Mouse (Mus musculus): ENCODE measurements around the gene Ly9. TPM values are rescaled to one million over a fixed set of nuclear protein-coding genes. Genes with fewer than 3 reads are reported as not detected.
A peak's percentile ranks its signal among the peaks of the same experiment; 100 is the strongest.

Gene Ly9
- polyA plus RNA-seq, 1 experiment from 2014 or later, result 0.31 TPM

GRCm38 (mm10) chr1:171566777-171567176, 40.4 kb downstream of the Ly9 start:
- Histone ChIP-seq H3K27ac (replicated peaks; ENCODE audit: low read depth, low read length) (no peak overlapping the region), H3K27me3 (replicated peaks; ENCODE audit: control insufficient read depth, insufficient read depth, low read length) (no peaks in the 10 kb centered on the region), H3K4me2 (ENCODE audit: low read depth, low read length) (no peak overlapping the region), H3K9me3 (ENCODE audit: control insufficient read depth, low read length) (no peaks in the 10 kb centered on the region), H3K36me3 (ENCODE audit: control insufficient read depth, insufficient read depth, low read length) (no peaks in the 10 kb centered on the region), H3K4me3 (ENCODE audit: low read depth, low read length) (no peak overlapping the region), H3K9ac (ENCODE audit: low read depth, low read length) (no peak overlapping the region), H3K4me1 (ENCODE audit: control insufficient read depth, insufficient read depth, low read length) (no peaks in the 10 kb centered on the region)
- peak; percentile 57 for DNase-seq (ENCODE audit: low spot score)
- 27% methylated on average over 8 of the region's 8 CpGs for WGBS
- no peak for ATAC-seq (ENCODE audit: low read depth)

- WGBS, result 66% methylated on average over 4 of the region's 4 CpGs
- Histone ChIP-seq H3K9me3 (ENCODE audit: control insufficient read depth, low read length) (no peaks in the 10 kb centered on the region), H3K27me3 (replicated peaks; ENCODE audit: control insufficient read depth, insufficient read depth, low read length) (no peaks in the 10 kb centered on the region), H3K27ac (replicated peaks; ENCODE audit: low read depth, low read length) (no peak overlapping the region), H3K4me2 (ENCODE audit: low read depth, low read length) (no peak overlapping the region), H3K9ac (ENCODE audit: low read depth, low read length) (no peak overlapping the region), H3K36me3 (ENCODE audit: control insufficient read depth, insufficient read depth, low read length) (no peaks in the 10 kb centered on the region), H3K4me3 (ENCODE audit: low read depth, low read length) (no peak overlapping the region), H3K4me1 (ENCODE audit: control insufficient read depth, insufficient read depth, low read length) (no peaks in the 10 kb centered on the region)
- no peak for DNase-seq (ENCODE audit: low spot score)
- no peak for ATAC-seq (ENCODE audit: low read depth)
Measured at GRCm38 (mm10) chr1:171565888-171566287, 41.3 kb downstream of the Ly9 start.

GRCm38 (mm10) chr1:171564247-171564646, 43.0 kb downstream of the Ly9 start:
- Histone ChIP-seq H3K9me3 (ENCODE audit: control insufficient read depth, low read length) (no peaks in the 10 kb centered on the region), H3K27ac (replicated peaks; ENCODE audit: low read depth, low read length) (no peak overlapping the region), H3K9ac (ENCODE audit: low read depth, low read length) (no peak overlapping the region), H3K36me3 (ENCODE audit: control insufficient read depth, insufficient read depth, low read length) (no peaks in the 10 kb centered on the region), H3K27me3 (replicated peaks; ENCODE audit: control insufficient read depth, insufficient read depth, low read length) (no peaks in the 10 kb centered on the region), H3K4me1 (ENCODE audit: control insufficient read depth, insufficient read depth, low read length) (no peaks in the 10 kb centered on the region), H3K4me2 (ENCODE audit: low read depth, low read length) (no peak overlapping the region), H3K4me3 (ENCODE audit: low read depth, low read length) (no peak overlapping the region)
- ATAC-seq (ENCODE audit: low read depth) (no peak), DNase-seq (ENCODE audit: low spot score) (peak; percentile 26)
- WGBS, result 59% methylated on average over 3 of the region's 3 CpGs

GRCm38 (mm10) chr1:171563042-171563441, 44.2 kb downstream of the Ly9 start:
- H3K4me2 ChIP-seq (ENCODE audit: low read depth, low read length), result no peak overlapping the region
- DNase-seq (ENCODE audit: low spot score) (no peak), ATAC-seq (ENCODE audit: low read depth) (no peak)
- no peaks in the 10 kb centered on the region for H3K36me3 ChIP-seq (ENCODE audit: control insufficient read depth, insufficient read depth, low read length)
- H3K27ac ChIP-seq (replicated peaks; ENCODE audit: low read depth, low read length), result no peak overlapping the region
- no peaks in the 10 kb centered on the region for H3K27me3 ChIP-seq (replicated peaks; ENCODE audit: control insufficient read depth, insufficient read depth, low read length)
- H3K9ac ChIP-seq (ENCODE audit: low read depth, low read length), result no peak overlapping the region
- WGBS, result 83% methylated on average over 2 of the region's 2 CpGs
- no peaks in the 10 kb centered on the region for H3K9me3 ChIP-seq (ENCODE audit: control insufficient read depth, low read length)
- H3K4me1 ChIP-seq (ENCODE audit: control insufficient read depth, insufficient read depth, low read length), result no peaks in the 10 kb centered on the region
- no peak overlapping the region for H3K4me3 ChIP-seq (ENCODE audit: low read depth, low read length)

GRCm38 (mm10) chr1:171561639-171562225, 45.5 kb downstream of the Ly9 start:
- Histone ChIP-seq H3K9ac (ENCODE audit: low read depth, low read length) (no peak overlapping the region), H3K9me3 (ENCODE audit: control insufficient read depth, low read length) (no peaks in the 10 kb centered on the region), H3K4me2 (ENCODE audit: low read depth, low read length) (no peak overlapping the region), H3K4me1 (ENCODE audit: control insufficient read depth, insufficient read depth, low read length) (no peaks in the 10 kb centered on the region), H3K27me3 (replicated peaks; ENCODE audit: control insufficient read depth, insufficient read depth, low read length) (no peaks in the 10 kb centered on the region), H3K4me3 (ENCODE audit: low read depth, low read length) (no peak overlapping the region), H3K27ac (replicated peaks; ENCODE audit: low read depth, low read length) (no peak overlapping the region), H3K36me3 (ENCODE audit: control insufficient read depth, insufficient read depth, low read length) (no peaks in the 10 kb centered on the region)
- 78% methylated on average over 6 of the region's 11 CpGs for WGBS
- ATAC-seq (ENCODE audit: low read depth), result no peak
- DNase-seq (ENCODE audit: low spot score), result no peak

- no peak overlapping the region for H3K4me2 ChIP-seq (ENCODE audit: low read depth, low read length)
- H3K9ac ChIP-seq (ENCODE audit: low read depth, low read length), result no peak overlapping the region
- no peaks in the 10 kb centered on the region for H3K4me1 ChIP-seq (ENCODE audit: control insufficient read depth, insufficient read depth, low read length)
- 100% methylated on average over 1 of the region's 1 CpGs for WGBS
- H3K27me3 ChIP-seq (replicated peaks; ENCODE audit: control insufficient read depth, insufficient read depth, low read length), result no peaks in the 10 kb centered on the region
- no peaks in the 10 kb centered on the region for H3K9me3 ChIP-seq (ENCODE audit: control insufficient read depth, low read length)
- no peak overlapping the region for H3K27ac ChIP-seq (replicated peaks; ENCODE audit: low read depth, low read length)
- no peaks in the 10 kb centered on the region for H3K36me3 ChIP-seq (ENCODE audit: control insufficient read depth, insufficient read depth, low read length)
- no peak for ATAC-seq (ENCODE audit: low read depth)
- DNase-seq (ENCODE audit: low spot score), result peak; percentile 10
- no peak overlapping the region for H3K4me3 ChIP-seq (ENCODE audit: low read depth, low read length)
Measured at GRCm38 (mm10) chr1:171561200-171561599, 46.0 kb downstream of the Ly9 start.

- WGBS, result 71% methylated on average over 2 of the region's 2 CpGs
- no peak overlapping the region for H3K27ac ChIP-seq (replicated peaks; ENCODE audit: low read depth, low read length)
Measured at GRCm38 (mm10) chr1:171560262-171560661, 46.9 kb downstream of the Ly9 start.

GRCm38 (mm10) chr1:171558898-171559297, 48.3 kb downstream of the Ly9 start, which contains the start of gene Cd244a:
Cd244a (plus strand) TSS chr1:171559193.
- no peaks in the 10 kb centered on the region for H3K4me1 ChIP-seq (ENCODE audit: control insufficient read depth, insufficient read depth, low read length)
- H3K27me3 ChIP-seq (replicated peaks; ENCODE audit: control insufficient read depth, insufficient read depth, low read length), result no peaks in the 10 kb centered on the region
- no peak within 1 kb of the TSS for H3K4me2 ChIP-seq (ENCODE audit: low read depth, low read length)
- no peak for DNase-seq (ENCODE audit: low spot score)
- 77% methylated on average over 4 of the region's 4 CpGs for WGBS
- ATAC-seq (ENCODE audit: low read depth), result no peak
- no peak within 1 kb of the TSS for H3K9ac ChIP-seq (ENCODE audit: low read depth, low read length)
- no peak within 1 kb of the TSS for H3K4me3 ChIP-seq (ENCODE audit: low read depth, low read length)
- no peak within 1 kb of the TSS for H3K27ac ChIP-seq (replicated peaks; ENCODE audit: low read depth, low read length)
- H3K9me3 ChIP-seq (ENCODE audit: control insufficient read depth, low read length), result no peaks in the 10 kb centered on the region
- no peaks in the 10 kb centered on the region for H3K36me3 ChIP-seq (ENCODE audit: control insufficient read depth, insufficient read depth, low read length)

More at GRCm38 (mm10) chr1:171560262-171560661, 46.9 kb downstream of the Ly9 start:
- Histone ChIP-seq H3K4me1 (ENCODE audit: control insufficient read depth, insufficient read depth, low read length) (no peaks in the 10 kb centered on the region), H3K9me3 (ENCODE audit: control insufficient read depth, low read length) (no peaks in the 10 kb centered on the region), H3K9ac (ENCODE audit: low read depth, low read length) (no peak overlapping the region), H3K36me3 (ENCODE audit: control insufficient read depth, insufficient read depth, low read length) (no peaks in the 10 kb centered on the region), H3K4me2 (ENCODE audit: low read depth, low read length) (no peak overlapping the region), H3K4me3 (ENCODE audit: low read depth, low read length) (no peak overlapping the region), H3K27me3 (replicated peaks; ENCODE audit: control insufficient read depth, insufficient read depth, low read length) (no peaks in the 10 kb centered on the region)
- ATAC-seq (ENCODE audit: low read depth) (no peak), DNase-seq (ENCODE audit: low spot score) (no peak)

- H3K4me1 ChIP-seq (ENCODE audit: control insufficient read depth, insufficient read depth, low read length), result no peaks in the 10 kb centered on the region
Measured at GRCm38 (mm10) chr1:171558407-171558806, 48.8 kb downstream of the Ly9 start.

More at GRCm38 (mm10) chr1:171558407-171558806, 48.8 kb downstream of the Ly9 start:
- Histone ChIP-seq H3K4me2 (ENCODE audit: low read depth, low read length) (no peak overlapping the region), H3K4me3 (ENCODE audit: low read depth, low read length) (no peak overlapping the region), H3K27ac (replicated peaks; ENCODE audit: low read depth, low read length) (no peak overlapping the region), H3K36me3 (ENCODE audit: control insufficient read depth, insufficient read depth, low read length) (no peaks in the 10 kb centered on the region), H3K9me3 (ENCODE audit: control insufficient read depth, low read length) (no peaks in the 10 kb centered on the region), H3K27me3 (replicated peaks; ENCODE audit: control insufficient read depth, insufficient read depth, low read length) (no peaks in the 10 kb centered on the region), H3K9ac (ENCODE audit: low read depth, low read length) (no peak overlapping the region)
- WGBS, result 74% methylated on average over 6 of the region's 6 CpGs
- no peak for ATAC-seq (ENCODE audit: low read depth)
- no peak for DNase-seq (ENCODE audit: low spot score)
